Mouse (Mus musculus): ENCODE data around the gene Nudt4.

DNA sequence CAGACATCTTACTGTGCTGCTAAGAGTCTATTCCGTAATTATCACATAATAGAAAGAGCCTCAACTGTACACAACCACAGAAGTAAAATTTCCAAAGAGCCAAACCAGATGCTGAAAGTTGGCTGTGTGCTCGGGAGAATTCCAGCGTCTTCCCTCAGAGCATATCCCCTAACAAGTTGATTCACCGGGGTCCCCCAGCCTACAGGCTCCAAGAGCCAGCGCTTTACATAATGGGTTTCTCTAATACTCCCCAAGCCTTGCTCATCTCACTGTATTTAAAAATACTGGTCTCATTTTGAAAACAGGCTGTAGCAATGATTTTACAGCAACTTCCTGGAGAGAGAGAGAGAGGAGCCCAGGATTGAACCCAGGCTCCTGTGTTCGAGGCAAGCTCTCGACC lies 2.3 kb downstream of the Nudt4 start:
- TF ChIP-seq CTCF (IDR thresholded peaks at IDR 0.05; ENCODE audit: low read depth) (no peak), EP300 (IDR thresholded peaks at IDR 0.05; ENCODE audit: low read depth) (no peak)

Data from heart, postnatal 0 days (tissue).